Mouse (Mus musculus): ENCODE measurements around the gene Ces1a. TPM values are rescaled to one million over a fixed set of nuclear protein-coding genes. Genes with fewer than 3 reads are reported as not detected.

Ces1a gene
- polyA plus RNA-seq, 1 experiment from 2014 or later: not detected

GRCm38 (mm10) chr8:93055238-93055637 is 7.2 kb upstream of the Ces1a start:
- no peak overlapping the region for H3K4me3 ChIP-seq (replicated peaks; ENCODE audit: low read depth, low read length)
- H3K9me3 ChIP-seq (ENCODE audit: control insufficient read depth, low read length): no peaks in the 10 kb centered on the region
- H3K27ac ChIP-seq (replicated peaks; ENCODE audit: low read depth, low read length): no peak overlapping the region
- H3K4me1 ChIP-seq (ENCODE audit: control insufficient read depth, insufficient read depth, low read length): no peaks in the 10 kb centered on the region
- H3K4me2 ChIP-seq (ENCODE audit: low read length): no peak overlapping the region
- no peaks in the 10 kb centered on the region for H3K27me3 ChIP-seq (ENCODE audit: control insufficient read depth, insufficient read depth, low read length)
- no peak overlapping the region for H3K9ac ChIP-seq (replicated peaks; ENCODE audit: low read length)
- no peak for ATAC-seq (ENCODE audit: low FRiP score, low TSS enrichment)
- WGBS: 67% methylated on average over 2 of the region's 2 CpGs
- DNase-seq: no peak
- H3K36me3 ChIP-seq (ENCODE audit: control insufficient read depth, insufficient read depth, low read length): no peaks in the 10 kb centered on the region

GRCm38 (mm10) chr8:93048510-93049416 is 771 bp upstream of the Ces1a start:
- H3K4me3 ChIP-seq (replicated peaks; ENCODE audit: low read depth, low read length): no peak overlapping the region
- 78% methylated on average over 4 of the region's 4 CpGs for WGBS
- no peaks in the 10 kb centered on the region for H3K9me3 ChIP-seq (ENCODE audit: control insufficient read depth, low read length)
- no peak overlapping the region for H3K9ac ChIP-seq (replicated peaks; ENCODE audit: low read length)
- no peaks in the 10 kb centered on the region for H3K4me1 ChIP-seq (ENCODE audit: control insufficient read depth, insufficient read depth, low read length)
- no peaks in the 10 kb centered on the region for H3K36me3 ChIP-seq (ENCODE audit: control insufficient read depth, insufficient read depth, low read length)
- DNase-seq (no peak), ATAC-seq (ENCODE audit: low FRiP score, low TSS enrichment) (no peak)
- no peak overlapping the region for H3K4me2 ChIP-seq (ENCODE audit: low read length)
- H3K27ac ChIP-seq (replicated peaks; ENCODE audit: low read depth, low read length): no peak overlapping the region
- H3K27me3 ChIP-seq (ENCODE audit: control insufficient read depth, insufficient read depth, low read length): no peaks in the 10 kb centered on the region

GRCm38 (mm10) chr8:93043083-93043482 is 4.9 kb downstream of the Ces1a start:
- no peaks in the 10 kb centered on the region for H3K4me1 ChIP-seq (ENCODE audit: control insufficient read depth, insufficient read depth, low read length)
- WGBS: 49% methylated on average over 1 of the region's 1 CpGs
- H3K27ac ChIP-seq (replicated peaks; ENCODE audit: low read depth, low read length): no peak overlapping the region
- H3K4me3 ChIP-seq (replicated peaks; ENCODE audit: low read depth, low read length): no peak overlapping the region
- no peaks in the 10 kb centered on the region for H3K27me3 ChIP-seq (ENCODE audit: control insufficient read depth, insufficient read depth, low read length)
- no peak overlapping the region for H3K4me2 ChIP-seq (ENCODE audit: low read length)
- H3K9ac ChIP-seq (replicated peaks; ENCODE audit: low read length): no peak overlapping the region
- H3K9me3 ChIP-seq (ENCODE audit: control insufficient read depth, low read length): no peaks in the 10 kb centered on the region
- no peaks in the 10 kb centered on the region for H3K36me3 ChIP-seq (ENCODE audit: control insufficient read depth, insufficient read depth, low read length)
- ATAC-seq (ENCODE audit: low FRiP score, low TSS enrichment): no peak
- DNase-seq: no peak

GRCm38 (mm10) chr8:93040776-93041567 is 7.0 kb downstream of the Ces1a start:
- no peaks in the 10 kb centered on the region for H3K9me3 ChIP-seq (ENCODE audit: control insufficient read depth, low read length)
- ATAC-seq (ENCODE audit: low FRiP score, low TSS enrichment) (no peak), DNase-seq (no peak)
- no peak overlapping the region for H3K27ac ChIP-seq (replicated peaks; ENCODE audit: low read depth, low read length)
- H3K27me3 ChIP-seq (ENCODE audit: control insufficient read depth, insufficient read depth, low read length): no peaks in the 10 kb centered on the region
- WGBS: 85% methylated on average over 4 of the region's 4 CpGs
- H3K4me3 ChIP-seq (replicated peaks; ENCODE audit: low read depth, low read length): no peak overlapping the region
- no peak overlapping the region for H3K4me2 ChIP-seq (ENCODE audit: low read length)
- H3K4me1 ChIP-seq (ENCODE audit: control insufficient read depth, insufficient read depth, low read length): no peaks in the 10 kb centered on the region
- H3K9ac ChIP-seq (replicated peaks; ENCODE audit: low read length): no peak overlapping the region
- no peaks in the 10 kb centered on the region for H3K36me3 ChIP-seq (ENCODE audit: control insufficient read depth, insufficient read depth, low read length)

- 86% methylated on average over 2 of the region's 2 CpGs for WGBS
- Histone ChIP-seq H3K27me3 (ENCODE audit: control insufficient read depth, insufficient read depth, low read length) (no peaks in the 10 kb centered on the region), H3K36me3 (ENCODE audit: control insufficient read depth, insufficient read depth, low read length) (no peaks in the 10 kb centered on the region), H3K27ac (replicated peaks; ENCODE audit: low read depth, low read length) (no peak overlapping the region), H3K9ac (replicated peaks; ENCODE audit: low read length) (no peak overlapping the region), H3K4me1 (ENCODE audit: control insufficient read depth, insufficient read depth, low read length) (no peaks in the 10 kb centered on the region), H3K4me3 (replicated peaks; ENCODE audit: low read depth, low read length) (no peak overlapping the region), H3K4me2 (ENCODE audit: low read length) (no peak overlapping the region), H3K9me3 (ENCODE audit: control insufficient read depth, low read length) (no peaks in the 10 kb centered on the region)
- no peak for DNase-seq
- no peak for ATAC-seq (ENCODE audit: low FRiP score, low TSS enrichment)
These were observed 7.7 kb downstream of the Ces1a start for GRCm38 (mm10) chr8:93040256-93040655.

GRCm38 (mm10) chr8:93038831-93039230 is 9.2 kb downstream of the Ces1a start:
- WGBS: 3% methylated on average over 2 of the region's 2 CpGs
- Histone ChIP-seq H3K9ac (replicated peaks; ENCODE audit: low read length) (no peak overlapping the region), H3K9me3 (ENCODE audit: control insufficient read depth, low read length) (no peaks in the 10 kb centered on the region), H3K4me1 (ENCODE audit: control insufficient read depth, insufficient read depth, low read length) (no peaks in the 10 kb centered on the region), H3K27ac (replicated peaks; ENCODE audit: low read depth, low read length) (no peak overlapping the region), H3K27me3 (ENCODE audit: control insufficient read depth, insufficient read depth, low read length) (no peaks in the 10 kb centered on the region), H3K36me3 (ENCODE audit: control insufficient read depth, insufficient read depth, low read length) (no peaks in the 10 kb centered on the region), H3K4me2 (ENCODE audit: low read length) (no peak overlapping the region), H3K4me3 (replicated peaks; ENCODE audit: low read depth, low read length) (no peak overlapping the region)
- no peak for ATAC-seq (ENCODE audit: low FRiP score, low TSS enrichment)
- no peak for DNase-seq

- ATAC-seq (ENCODE audit: low FRiP score, low TSS enrichment) (no peak), DNase-seq (no peak)
- Histone ChIP-seq H3K4me3 (replicated peaks; ENCODE audit: low read depth, low read length) (no peak overlapping the region), H3K9ac (replicated peaks; ENCODE audit: low read length) (no peak overlapping the region), H3K9me3 (ENCODE audit: control insufficient read depth, low read length) (no peaks in the 10 kb centered on the region), H3K4me2 (ENCODE audit: low read length) (no peak overlapping the region), H3K4me1 (ENCODE audit: control insufficient read depth, insufficient read depth, low read length) (no peaks in the 10 kb centered on the region), H3K27ac (replicated peaks; ENCODE audit: low read depth, low read length) (no peak overlapping the region), H3K36me3 (ENCODE audit: control insufficient read depth, insufficient read depth, low read length) (no peaks in the 10 kb centered on the region), H3K27me3 (ENCODE audit: control insufficient read depth, insufficient read depth, low read length) (no peaks in the 10 kb centered on the region)
- WGBS: 82% methylated on average over 2 of the region's 2 CpGs
These were observed 17.3 kb downstream of the Ces1a start for GRCm38 (mm10) chr8:93030664-93031063.

- no peaks in the 10 kb centered on the region for H3K36me3 ChIP-seq (ENCODE audit: control insufficient read depth, insufficient read depth, low read length)
- ATAC-seq (ENCODE audit: low FRiP score, low TSS enrichment): no peak
- 71% methylated on average over 5 of the region's 5 CpGs for whole genome bisulfite sequencing
These were observed 26.3 kb downstream of the Ces1a start for GRCm38 (mm10) chr8:93021738-93022137.

More at GRCm38 (mm10) chr8:93021738-93022137, 26.3 kb downstream of the Ces1a start:
- Histone ChIP-seq H3K9me3 (ENCODE audit: control insufficient read depth, low read length) (no peaks in the 10 kb centered on the region), H3K27ac (replicated peaks; ENCODE audit: low read depth, low read length) (no peak overlapping the region), H3K4me3 (replicated peaks; ENCODE audit: low read depth, low read length) (no peak overlapping the region), H3K9ac (replicated peaks; ENCODE audit: low read length) (no peak overlapping the region), H3K4me1 (ENCODE audit: control insufficient read depth, insufficient read depth, low read length) (no peaks in the 10 kb centered on the region), H3K27me3 (ENCODE audit: control insufficient read depth, insufficient read depth, low read length) (no peaks in the 10 kb centered on the region), H3K4me2 (ENCODE audit: low read length) (no peak overlapping the region)
- peak; percentile 9 for DNase-seq
